Mouse (Mus musculus) stomach, embryonic 16.5 days (tissue): ENCODE measurements at regions not wholly inside any gene's neighbourhood (a gene's known extent, or its start where the extent isn't known, plus 50 kb on each side); places are given as distances from the start of the nearest gene placed in this dataset.

Experiments used
- ATAC-seq: fragments of 200-750 bp; cut with Nextera tagmentation; 2 replicates; pipeline ENCODE4 v1.8.0; 2017; ENCODE audit warnings: moderate number of reproducible peaks, moderate TSS enrichment; ENCODE audit not compliant: insufficient read depth, low FRiP score
- H3K27ac ChIP-seq: fragments of 300-500 bp; sonication (generic); 2 replicates; pipeline ENCODE4 v1.5.1; 2014; ENCODE audit warnings: low read length
- H3K27me3 ChIP-seq: fragments of 300-500 bp; sonication (generic); 2 replicates; pipeline ENCODE4 v1.6.1; 2014; ENCODE audit warnings: low read length, control low read depth, mixed read lengths; ENCODE audit not compliant: control insufficient read depth, insufficient read depth
- H3K36me3 ChIP-seq: fragments of 300-500 bp; sonication (generic); 2 replicates; pipeline ENCODE4 v1.6.1; 2014; ENCODE audit warnings: low read length; ENCODE audit not compliant: control insufficient read depth, insufficient read depth
- H3K4me1 ChIP-seq: fragments of 300-500 bp; sonication (generic); 2 replicates; pipeline ENCODE4 v1.6.1; 2014; ENCODE audit warnings: low read length, control low read depth, mixed read lengths; ENCODE audit not compliant: control insufficient read depth, insufficient read depth
- H3K4me2 ChIP-seq: fragments of 300-500 bp; sonication (generic); 2 replicates; pipeline ENCODE4 v1.6.1; 2014; ENCODE audit warnings: low read depth, low read length, mixed read lengths
- H3K4me3 ChIP-seq: fragments of 300-500 bp; sonication (generic); replicated peaks from 2 replicates; pipeline ENCODE4 v1.5.1; 2014; ENCODE audit warnings: mild to moderate bottlenecking, low read length
- H3K9ac ChIP-seq: fragments of 300-500 bp; sonication (generic); 2 replicates; pipeline ENCODE4 v1.6.1; 2014; ENCODE audit warnings: low read length
- H3K9me3 ChIP-seq: fragments of 300-500 bp; sonication (generic); replicated peaks from 2 replicates; pipeline ENCODE4 v1.6.1; 2016; ENCODE audit warnings: low read length, control low read depth; ENCODE audit not compliant: control insufficient read depth
- WGBS: fragments of 180-500 bp; shearing (Covaris S2); extraction: QIAGEN DNeasy Blood & Tissue Kit; methylation state at CpG from one replicate; pipeline ENCODE4 v1.1.7; 2014; 5-methylcytosine and 5-hydroxymethylcytosine counted together

DNA sequence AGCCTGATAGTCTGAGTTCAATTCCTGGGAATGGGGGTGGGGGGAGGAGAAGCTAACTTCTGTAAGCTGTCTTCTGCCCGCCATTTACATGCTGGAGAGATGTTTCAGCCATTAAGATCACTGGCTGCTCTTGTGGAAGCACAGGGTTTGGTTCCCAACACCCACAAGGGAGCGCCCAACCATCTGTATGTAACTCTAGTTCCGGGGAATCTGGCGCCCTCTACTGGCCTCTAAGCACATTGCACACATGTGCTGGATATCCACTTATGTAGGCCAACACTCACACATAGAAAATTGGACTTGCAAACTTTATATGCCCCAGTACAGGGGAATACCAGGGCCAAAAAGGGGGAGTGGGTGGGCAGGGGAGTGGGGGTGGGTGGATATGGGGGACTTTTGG is 126.9 kb downstream of the Postn start:
- H3K9ac ChIP-seq, result no peak overlapping the region
- no peaks in the 10 kb centered on the region for H3K27me3 ChIP-seq
- ATAC-seq, result no peak
- H3K9me3 ChIP-seq, result no peaks in the 10 kb centered on the region
- 69% methylated on average over 4 of the region's 4 CpGs for WGBS
- H3K36me3 ChIP-seq, result no peaks in the 10 kb centered on the region
- H3K4me2 ChIP-seq, result no peak overlapping the region
- H3K4me1 ChIP-seq, result no peaks in the 10 kb centered on the region
- H3K4me3 ChIP-seq, result no peak overlapping the region
- H3K27ac ChIP-seq, result no peak overlapping the region

DNA sequence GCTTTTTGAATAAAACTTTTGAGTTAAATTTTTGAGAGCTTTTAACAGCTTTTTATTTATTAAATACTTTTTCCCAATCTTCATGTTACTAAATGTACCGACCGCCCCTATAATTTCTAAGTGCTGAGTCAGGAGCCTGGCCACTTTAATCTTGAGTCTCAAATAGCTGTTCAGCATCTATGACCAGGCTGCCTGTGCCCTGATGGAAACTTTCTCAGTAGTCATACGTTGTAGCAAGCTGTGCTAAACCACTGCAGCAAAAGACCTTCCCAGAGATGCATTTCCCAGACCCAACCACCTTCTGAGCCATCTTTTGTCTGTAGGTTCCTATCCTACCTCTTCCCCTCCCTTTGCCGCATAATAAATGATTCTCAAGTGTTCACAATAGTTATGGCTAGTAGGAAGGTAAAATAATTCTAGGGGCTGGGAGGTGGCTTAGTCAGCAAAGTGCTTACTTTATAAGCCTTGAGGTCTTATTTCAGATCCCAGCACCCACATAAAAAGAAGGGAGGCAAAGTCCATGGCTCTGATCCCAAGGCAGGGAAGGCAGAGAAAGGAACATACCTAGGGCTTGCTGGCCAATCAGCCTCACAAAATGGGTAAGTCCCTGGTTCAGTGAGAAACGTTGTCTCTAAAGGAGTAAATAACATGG is 129.5 kb downstream of the Postn start:
- no peaks in the 10 kb centered on the region for H3K36me3 ChIP-seq
- no peak overlapping the region for H3K4me2 ChIP-seq
- no peaks in the 10 kb centered on the region for H3K4me1 ChIP-seq
- no peak overlapping the region for H3K9ac ChIP-seq
- ATAC-seq, result no peak
- H3K9me3 ChIP-seq, result no peaks in the 10 kb centered on the region
- 77% methylated on average over 5 of the region's 5 CpGs for WGBS
- H3K4me3 ChIP-seq, result no peak overlapping the region
- no peaks in the 10 kb centered on the region for H3K27me3 ChIP-seq
- no peak overlapping the region for H3K27ac ChIP-seq

DNA sequence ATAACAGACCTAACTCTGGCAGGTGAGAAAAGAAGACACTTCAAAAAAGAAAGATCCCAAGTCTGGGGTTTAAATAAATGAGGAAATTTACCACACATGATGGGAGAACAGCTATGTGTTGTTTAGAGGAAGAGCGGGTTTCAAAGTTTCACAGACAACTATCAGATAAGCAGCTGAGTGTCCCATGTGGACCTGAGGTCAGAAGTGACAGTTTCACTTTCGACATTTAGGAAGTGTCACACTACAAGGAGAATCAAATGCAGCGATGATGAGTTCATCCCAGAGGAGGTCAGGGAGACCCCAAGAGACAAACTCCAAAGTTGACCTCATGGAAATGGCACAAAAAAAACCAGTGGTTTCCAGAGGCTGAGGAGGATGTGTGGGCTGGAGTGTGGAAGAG is 132.7 kb downstream of the Postn start:
- no peak overlapping the region for H3K9ac ChIP-seq
- no peak for ATAC-seq
- H3K4me2 ChIP-seq, result no peak overlapping the region
- no peak overlapping the region for H3K4me3 ChIP-seq
- no peak overlapping the region for H3K27ac ChIP-seq
- H3K27me3 ChIP-seq, result no peaks in the 10 kb centered on the region
- no peaks in the 10 kb centered on the region for H3K9me3 ChIP-seq
- WGBS, result 80% methylated on average over 3 of the region's 3 CpGs
- H3K4me1 ChIP-seq, result no peaks in the 10 kb centered on the region
- no peaks in the 10 kb centered on the region for H3K36me3 ChIP-seq

DNA sequence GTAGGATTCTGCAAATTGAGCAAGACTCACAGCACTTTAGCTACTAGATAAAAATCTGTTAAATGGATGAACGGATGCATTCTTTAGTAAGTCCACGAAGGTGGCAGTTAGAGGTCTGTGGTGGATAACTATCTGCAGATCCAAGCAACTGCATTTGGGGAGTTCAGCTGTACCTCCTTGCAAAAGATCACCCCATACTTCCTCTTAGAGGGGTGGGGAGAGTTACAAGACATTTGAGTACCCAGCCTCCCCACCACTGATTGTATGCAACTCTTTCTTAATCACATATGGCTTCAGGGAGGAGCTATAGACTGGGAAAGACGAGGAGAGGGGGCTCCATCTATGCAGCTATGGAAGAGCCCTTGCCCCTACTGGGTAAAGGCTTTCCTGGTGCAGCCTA is 144.1 kb downstream of the Postn start:
- ATAC-seq, result no peak
- 75% methylated on average over 3 of the region's 3 CpGs for WGBS
- H3K27me3 ChIP-seq, result no peaks in the 10 kb centered on the region
- no peak overlapping the region for H3K4me3 ChIP-seq
- no peaks in the 10 kb centered on the region for H3K9me3 ChIP-seq
- no peak overlapping the region for H3K9ac ChIP-seq
- no peaks in the 10 kb centered on the region for H3K4me1 ChIP-seq
- no peak overlapping the region for H3K4me2 ChIP-seq
- no peak overlapping the region for H3K27ac ChIP-seq
- no peaks in the 10 kb centered on the region for H3K36me3 ChIP-seq

DNA sequence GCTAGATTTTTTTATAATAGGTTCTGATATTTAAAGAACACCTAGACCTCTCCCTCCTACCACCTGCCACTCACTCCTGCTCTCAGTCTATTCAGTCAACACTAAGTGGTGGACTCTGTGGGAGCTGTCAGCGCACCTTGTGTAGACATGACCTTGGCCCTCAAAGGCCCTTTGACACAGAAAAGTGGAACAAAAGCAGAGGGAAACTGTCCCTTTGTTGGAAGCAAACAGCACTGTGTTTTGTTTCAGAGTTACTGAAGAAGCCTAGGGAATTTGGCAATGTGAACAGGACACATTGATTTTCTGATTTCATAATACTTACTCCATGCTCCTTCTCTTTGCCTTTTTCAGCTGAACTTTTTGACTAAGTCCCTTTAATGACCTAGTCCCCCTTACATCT is 146.7 kb downstream of the Postn start:
- no peak for ATAC-seq
- H3K4me2 ChIP-seq, result no peak overlapping the region
- H3K4me3 ChIP-seq, result no peak overlapping the region
- H3K27me3 ChIP-seq, result no peaks in the 10 kb centered on the region
- no peaks in the 10 kb centered on the region for H3K4me1 ChIP-seq
- no peaks in the 10 kb centered on the region for H3K36me3 ChIP-seq
- WGBS, result 71% methylated on average over 1 of the region's 1 CpGs
- no peak overlapping the region for H3K9ac ChIP-seq
- no peak overlapping the region for H3K27ac ChIP-seq
- H3K9me3 ChIP-seq, result no peaks in the 10 kb centered on the region

DNA sequence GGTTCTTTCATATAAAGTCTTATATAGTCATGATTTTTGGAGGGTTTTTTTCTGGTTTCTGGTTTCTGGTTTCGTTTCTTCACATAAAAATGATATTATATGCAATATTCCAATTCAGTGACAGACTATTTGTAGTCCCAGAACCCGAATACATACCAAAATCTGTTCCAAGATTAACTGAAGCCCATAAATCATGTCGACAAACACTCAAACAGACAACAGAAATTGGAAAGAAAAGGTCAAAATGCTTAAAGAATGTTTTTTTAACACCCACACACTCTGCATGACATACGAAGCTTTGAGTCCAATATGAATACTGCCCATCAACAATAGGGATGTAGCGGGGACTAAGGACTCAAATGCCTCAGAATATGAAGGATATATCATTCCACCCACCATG is 148.0 kb downstream of the Postn start:
- no peak overlapping the region for H3K4me2 ChIP-seq
- no peaks in the 10 kb centered on the region for H3K36me3 ChIP-seq
- H3K9ac ChIP-seq, result no peak overlapping the region
- H3K9me3 ChIP-seq, result no peaks in the 10 kb centered on the region
- 72% methylated on average over 5 of the region's 5 CpGs for whole genome bisulfite sequencing
- H3K27me3 ChIP-seq, result no peaks in the 10 kb centered on the region
- no peak overlapping the region for H3K4me3 ChIP-seq
- H3K27ac ChIP-seq, result no peak overlapping the region
- no peak for ATAC-seq
- H3K4me1 ChIP-seq, result no peaks in the 10 kb centered on the region

DNA sequence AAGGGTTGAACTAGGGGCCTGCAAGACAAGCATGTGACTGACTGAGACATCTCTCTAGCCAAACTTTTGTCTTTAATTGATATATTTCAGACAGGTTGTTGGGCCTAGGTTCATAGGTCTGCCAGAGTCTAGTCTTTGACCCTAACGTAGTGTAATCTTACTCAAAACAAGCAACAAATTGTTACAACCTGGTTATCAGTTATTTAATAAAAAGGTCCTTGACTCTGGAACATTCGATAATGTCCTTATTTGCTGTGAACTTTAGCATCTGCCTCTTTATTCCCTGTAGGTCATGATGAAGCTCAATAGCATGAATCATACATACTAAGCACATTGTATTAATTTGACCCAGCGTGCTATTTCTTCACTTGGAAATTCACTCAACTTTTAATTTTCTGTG is 156.3 kb downstream of the Postn start:
- 87% methylated on average over 3 of the region's 3 CpGs for WGBS
- Histone ChIP-seq H3K4me2 (no peak overlapping the region), H3K4me1 (no peaks in the 10 kb centered on the region), H3K36me3 (no peaks in the 10 kb centered on the region), H3K4me3 (no peak overlapping the region), H3K27me3 (no peaks in the 10 kb centered on the region), H3K9ac (no peak overlapping the region), H3K9me3 (no peaks in the 10 kb centered on the region), H3K27ac (no peak overlapping the region)
- ATAC-seq, result no peak

DNA sequence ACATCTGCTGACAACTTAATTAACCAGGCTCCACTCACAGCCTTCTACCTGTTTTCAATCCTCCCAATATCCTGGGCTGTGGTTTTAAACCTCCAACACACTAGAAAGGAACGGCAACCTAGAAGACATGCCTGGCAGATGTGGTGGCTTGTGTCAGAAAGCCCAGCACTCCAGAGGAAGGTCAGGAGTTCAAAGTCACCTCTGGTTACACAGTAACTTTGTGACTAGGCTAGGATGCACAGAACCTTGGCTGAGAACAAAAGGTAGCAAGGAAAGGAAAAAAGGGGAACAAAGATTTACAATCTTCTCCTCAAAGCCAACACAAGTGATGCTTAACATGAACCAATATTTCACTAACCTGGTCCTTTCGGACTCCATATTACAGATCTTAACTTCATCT is 161.8 kb downstream of the Postn start:
- Histone ChIP-seq H3K27ac (no peak overlapping the region), H3K36me3 (no peaks in the 10 kb centered on the region), H3K4me1 (no peaks in the 10 kb centered on the region), H3K27me3 (no peaks in the 10 kb centered on the region), H3K4me2 (no peak overlapping the region), H3K4me3 (no peak overlapping the region), H3K9ac (no peak overlapping the region), H3K9me3 (peaks cover 5% of the 10 kb centered on the region; the same call in 1 of the 2 replicates)
- ATAC-seq, result no peak
- WGBS, result 75% methylated on average over 2 of the region's 2 CpGs

DNA sequence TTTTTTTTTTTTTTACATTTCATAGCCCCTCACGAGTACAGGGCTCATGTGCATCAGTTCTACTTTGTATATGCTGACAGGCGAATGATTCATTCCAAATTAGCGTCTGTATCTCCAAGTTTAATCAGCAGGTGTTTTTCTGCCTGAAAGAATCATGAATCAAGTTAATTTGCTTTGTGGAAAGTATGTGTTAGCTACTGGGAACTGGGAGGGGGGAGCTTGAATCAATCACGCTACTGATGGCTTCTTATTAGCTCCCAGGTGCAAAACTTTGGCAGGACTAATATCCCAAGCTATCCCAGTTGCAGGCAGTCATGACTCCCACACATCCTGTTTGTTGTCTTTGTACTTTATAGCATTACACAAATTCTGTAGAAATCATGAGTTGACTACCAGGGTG is 165.7 kb downstream of the Postn start:
- no peak for ATAC-seq
- 54% methylated on average over 4 of the region's 4 CpGs for WGBS
- Histone ChIP-seq H3K27me3 (no peaks in the 10 kb centered on the region), H3K4me3 (no peak overlapping the region), H3K9ac (no peak overlapping the region), H3K4me2 (no peak overlapping the region), H3K36me3 (no peaks in the 10 kb centered on the region), H3K4me1 (no peaks in the 10 kb centered on the region), H3K27ac (no peak overlapping the region), H3K9me3 (peaks cover 5% of the 10 kb centered on the region; the same call in 1 of the 2 replicates)

DNA sequence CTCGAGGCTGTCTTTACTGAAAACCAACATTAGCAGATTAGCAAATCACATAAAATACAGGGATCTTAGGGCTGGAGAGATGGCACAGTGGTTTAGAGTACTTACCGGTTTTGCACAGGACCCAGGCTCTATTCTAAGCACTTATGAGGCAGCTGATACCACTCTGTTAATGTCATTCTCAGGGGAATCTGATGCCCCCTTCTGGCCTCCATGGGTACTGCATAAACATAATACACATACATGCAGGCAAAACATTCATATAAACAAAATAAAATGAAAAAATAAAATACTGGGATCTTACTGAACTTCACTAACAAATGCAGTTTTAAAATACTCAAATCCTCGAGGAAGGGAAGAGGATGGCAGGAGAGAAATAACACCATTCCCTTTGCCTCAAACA is 164.3 kb upstream of the Supt20 start:
- Histone ChIP-seq H3K36me3 (no peaks in the 10 kb centered on the region), H3K4me1 (no peaks in the 10 kb centered on the region), H3K4me2 (no peak overlapping the region), H3K27ac (no peak overlapping the region), H3K4me3 (no peak overlapping the region), H3K9ac (no peak overlapping the region), H3K9me3 (peaks cover 5% of the 10 kb centered on the region; the same call in 1 of the 2 replicates), H3K27me3 (no peaks in the 10 kb centered on the region)
- WGBS, result 71% methylated on average over 3 of the region's 3 CpGs
- no peak for ATAC-seq
